Mouse (Mus musculus) small intestine, adult 2 months (tissue): ENCODE results near the gene Syt2.

ENCODE experiments used
- CTCF ChIP-seq: fragments of 200-500 bp; IDR thresholded peaks from 2 replicates; pipeline ENCODE4 v1.5.1; 2012; ENCODE audit warnings: low read depth, mild to moderate bottlenecking, control low read depth, inconsistent platforms, low read length, moderate library complexity, mixed read lengths; ENCODE audit not compliant: insufficient replicate concordance, insufficient read length; ENCODE audit errors: extremely low read depth
- POLR2A ChIP-seq: fragments of 200-500 bp; IDR thresholded peaks from 2 replicates; pipeline ENCODE4 v1.6.1; 2012; ENCODE audit warnings: low read depth, mild to moderate bottlenecking, control low read depth, inconsistent platforms, low read length, moderate library complexity

GRCm38 (mm10) chr1:134709411-134710306, 63.2 kb downstream of the Syt2 start:
- TF ChIP-seq CTCF = no peak
- TF ChIP-seq POLR2A = no peak
